Mouse (Mus musculus) lung, postnatal 0 days (tissue): Measurements from ENCODE around the gene Igsf6. TPM values are rescaled to one million over a fixed set of nuclear protein-coding genes. Genes with fewer than 3 reads are reported as not detected.

Experiments used
- ATAC-seq: fragments of 200-750 bp; cut with Nextera tagmentation; 2 replicates; pipeline ENCODE4 v1.8.0; 2017; ENCODE audit warnings: moderate library complexity
- DNase-seq: peaks from one replicate; pipeline ENCODE4 v3.0.0-alpha.2; 2016; ENCODE audit warnings: low spot score
- H3K27ac ChIP-seq: fragments of 300-500 bp; sonication (generic); 2 replicates; pipeline ENCODE4 v1.5.1; 2014; ENCODE audit warnings: antibody characterized with exemption, mild to moderate bottlenecking, low read length, mixed read lengths
- H3K27me3 ChIP-seq: fragments of 300-500 bp; sonication (generic); replicated peaks from 2 replicates; pipeline ENCODE4 v1.6.1; 2014; ENCODE audit warnings: low read length, mixed read lengths; ENCODE audit not compliant: insufficient read depth
- H3K36me3 ChIP-seq: fragments of 300-500 bp; sonication (generic); 2 replicates; pipeline ENCODE4 v1.6.1; 2014; ENCODE audit warnings: low read length, mixed read lengths; ENCODE audit not compliant: insufficient read depth
- H3K4me1 ChIP-seq: fragments of 300-500 bp; sonication (generic); 2 replicates; pipeline ENCODE4 v1.6.1; 2014; ENCODE audit warnings: antibody characterized with exemption, low read depth, low read length, mixed read lengths; ENCODE audit not compliant: insufficient read depth
- H3K4me2 ChIP-seq: fragments of 300-500 bp; sonication (generic); replicated peaks from 2 replicates; pipeline ENCODE4 v1.6.1; 2014; ENCODE audit warnings: low read depth, mild to moderate bottlenecking, low read length, moderate library complexity, mixed read lengths
- H3K4me3 ChIP-seq: fragments of 300-500 bp; sonication (generic); 2 replicates; pipeline ENCODE4 v1.5.1; 2014; ENCODE audit warnings: low read depth, low read length
- H3K9ac ChIP-seq: fragments of 300-500 bp; sonication (generic); replicated peaks from 2 replicates; pipeline ENCODE4 v1.6.1; 2014; ENCODE audit warnings: low read depth, mild to moderate bottlenecking
- H3K9me3 ChIP-seq: fragments of 300-500 bp; sonication (generic); 2 replicates; pipeline ENCODE4 v1.6.1; 2016; ENCODE audit warnings: low read length, mixed read lengths
- CTCF ChIP-seq: IDR thresholded peaks from 2 replicates; pipeline ENCODE4 v1.5.1; 2016; ENCODE audit warnings: antibody characterized with exemption, mild to moderate bottlenecking
- EP300 ChIP-seq: IDR thresholded peaks from 2 replicates; pipeline ENCODE4 v1.6.1; 2016; ENCODE audit warnings: antibody characterized with exemption, mild to moderate bottlenecking, control low read depth
- WGBS: fragments of 180-500 bp; shearing (Covaris S2); extraction: QIAGEN DNeasy Blood & Tissue Kit; methylation state at CpG from one replicate; pipeline ENCODE4 v1.1.7; 2014; 5-methylcytosine and 5-hydroxymethylcytosine counted together
- polyA plus RNA-seq: library from polyadenylated mRNA; unstranded; fragments of >200 nt; fragmentation: Nextera tagmentation; extraction: Ambion mirVana; gene quantifications from 2 replicates; pipeline ENCODE4 v1.2.1, GENCODE M21; 2015

The Igsf6 gene
- polyA plus RNA-seq, 1 experiment from 2014 or later = 5.5 TPM

DNA sequence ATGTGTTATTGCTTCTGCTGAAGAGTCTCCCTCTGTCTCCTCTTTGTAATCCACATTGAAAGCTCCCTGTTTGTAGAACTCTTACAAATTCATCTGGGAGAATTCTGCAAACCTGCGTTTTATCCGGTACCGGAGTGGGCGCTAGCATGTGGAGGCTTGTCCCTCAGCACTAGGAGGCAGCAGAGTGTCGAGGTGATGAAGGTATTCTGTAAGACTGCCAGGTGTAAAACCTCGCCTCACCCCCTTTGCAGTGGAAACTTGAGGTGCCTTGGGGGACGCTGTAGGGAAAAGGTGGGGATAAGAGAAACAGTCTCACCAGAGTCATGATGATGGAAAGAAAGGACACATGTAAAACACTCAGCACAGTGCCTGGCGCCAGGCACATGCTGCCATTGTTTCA is 54.1 kb downstream of the Igsf6 start:
- no peaks in the 10 kb centered on the region for H3K9me3 ChIP-seq
- DNase-seq (peak; percentile 21), ATAC-seq (no peak)
- no peak overlapping the region for H3K9ac ChIP-seq
- TF ChIP-seq EP300 = no peak
- TF ChIP-seq CTCF = peak; percentile 64
- H3K4me3 ChIP-seq = no peak overlapping the region
- no peak overlapping the region for H3K27ac ChIP-seq
- H3K4me2 ChIP-seq = no peak overlapping the region
- WGBS = 30% methylated on average over 8 of the region's 8 CpGs
- H3K36me3 ChIP-seq = no peaks in the 10 kb centered on the region
- no peaks in the 10 kb centered on the region for H3K27me3 ChIP-seq
- H3K4me1 ChIP-seq = no peaks in the 10 kb centered on the region

DNA sequence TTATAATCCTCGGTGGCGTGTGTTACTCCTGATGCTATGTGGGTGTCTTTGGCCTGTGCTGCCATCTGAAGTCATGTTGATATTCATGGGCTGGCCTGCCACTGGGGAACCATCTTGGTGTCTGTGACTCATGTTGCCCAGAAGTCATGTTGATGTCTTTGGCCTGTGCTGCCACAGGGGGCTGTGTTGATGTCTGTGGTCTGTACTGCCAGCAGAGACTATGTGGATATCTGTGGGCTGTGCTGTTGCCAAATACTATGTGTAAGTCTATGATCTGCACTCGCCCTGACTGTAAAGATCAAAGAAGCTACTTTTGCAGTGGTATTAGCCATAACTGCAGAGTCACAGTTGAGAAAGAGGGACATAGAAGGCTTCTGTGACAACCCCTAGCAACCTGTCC is 55.6 kb downstream of the Igsf6 start:
- Histone ChIP-seq H3K4me1 (no peaks in the 10 kb centered on the region), H3K36me3 (no peaks in the 10 kb centered on the region), H3K4me3 (no peak overlapping the region), H3K9ac (no peak overlapping the region), H3K4me2 (no peak overlapping the region), H3K27ac (no peak overlapping the region), H3K27me3 (no peaks in the 10 kb centered on the region), H3K9me3 (no peaks in the 10 kb centered on the region)
- DNase-seq (no peak), ATAC-seq (no peak)
- no peak for TF ChIP-seq CTCF
- TF ChIP-seq EP300 = no peak
- WGBS = 78% methylated on average over 3 of the region's 3 CpGs

DNA sequence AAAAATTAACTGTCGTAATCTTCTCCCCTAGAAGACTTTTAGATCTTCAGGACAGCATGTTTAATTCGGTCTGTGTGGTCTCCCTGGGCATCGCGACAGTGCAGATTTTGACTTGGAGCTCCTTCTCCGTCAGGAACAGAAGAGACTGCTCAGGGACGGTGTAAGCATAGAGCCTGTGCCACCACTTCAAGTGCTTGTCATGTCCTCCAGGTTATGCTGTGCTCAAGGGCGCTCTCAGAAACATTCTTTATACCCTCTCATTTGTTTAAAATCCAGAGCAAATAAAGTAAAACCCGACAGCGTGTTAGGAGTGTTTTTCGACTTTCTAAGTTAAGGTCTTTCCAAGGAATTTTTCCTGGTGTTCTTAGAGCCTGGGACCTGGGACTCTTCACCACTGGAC is 59.9 kb downstream of the Igsf6 start:
- 47% methylated on average over 10 of the region's 10 CpGs for WGBS
- no peak overlapping the region for H3K4me2 ChIP-seq
- TF ChIP-seq CTCF (no peak), EP300 (no peak)
- H3K27me3 ChIP-seq = peaks cover 7% of the 10 kb centered on the region; the same call in 1 of the 2 replicates
- H3K27ac ChIP-seq = no peak overlapping the region
- H3K36me3 ChIP-seq = no peaks in the 10 kb centered on the region
- no peak overlapping the region for H3K9ac ChIP-seq
- DNase-seq = peak; percentile 19
- no peaks in the 10 kb centered on the region for H3K9me3 ChIP-seq
- ATAC-seq = peak; percentile 40; the same call in 1 of the 2 replicates
- no peaks in the 10 kb centered on the region for H3K4me1 ChIP-seq
- no peak overlapping the region for H3K4me3 ChIP-seq

Other genes with a start within 250 kb of the Igsf6 start
- gene Eef2k, start 231.7 kb downstream of the Igsf6 start, polyA plus RNA-seq = 16.0 and 16.8 TPM in 2 replicates
- gene Polr3e, start 156.8 kb downstream of the Igsf6 start, polyA plus RNA-seq = 14.4 and 14.6 TPM in 2 replicates
- 8.4 and 8.9 TPM in 2 replicates for gene Cdr2, start 92.3 kb downstream of the Igsf6 start, polyA plus RNA-seq
- 0.11 and 0.40 TPM in 2 replicates for gene Mfsd13b, start 92.1 kb downstream of the Igsf6 start, polyA plus RNA-seq
- gene Mettl9, start 40.1 kb downstream of the Igsf6 start, polyA plus RNA-seq = 69.7 and 73.9 TPM in 2 replicates
- 0.04 TPM in 2 replicates for gene Otoa, start 7.1 kb upstream of the Igsf6 start, polyA plus RNA-seq